Comparison of ENCODE assay signal across 32 mouse cellular contexts in the genomic region with DNA sequence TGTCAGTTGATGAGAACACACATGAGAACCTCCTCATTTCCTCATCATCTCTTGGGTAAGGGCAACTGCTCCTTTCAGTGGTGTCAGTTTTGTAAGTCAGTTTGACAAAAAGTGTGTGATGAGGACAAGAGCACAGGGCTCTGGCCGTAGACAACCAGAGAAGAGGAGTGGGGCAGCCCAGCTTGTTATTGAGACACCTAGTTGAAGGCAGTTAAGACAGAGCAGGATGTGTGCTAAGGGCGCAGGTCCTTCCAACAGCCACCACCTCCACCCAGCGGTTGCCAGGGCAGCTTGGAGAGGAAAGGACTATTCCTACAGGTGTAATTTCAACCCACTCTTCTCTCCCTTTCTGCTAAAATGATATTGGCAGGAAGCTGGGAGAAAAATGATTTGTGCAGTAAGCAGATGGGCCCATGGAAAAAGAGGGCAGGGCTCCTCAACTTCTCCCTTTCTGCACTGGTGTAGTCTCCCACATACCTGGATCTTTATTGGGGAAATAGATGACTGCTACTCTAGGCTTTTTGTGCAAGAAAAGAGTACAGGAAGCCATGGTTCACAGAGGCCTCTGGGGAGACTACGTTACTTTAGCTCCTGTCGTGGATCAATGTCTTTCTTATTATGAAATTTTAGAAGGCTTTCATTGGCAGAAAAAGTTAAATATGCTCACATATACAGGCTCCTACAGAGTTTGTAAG.
DNase-seq lines count a peak whose midpoint lies in the region; ATAC-seq lines count a peak whose summit lies in the region.
"Had no signal": no experiment of that assay in that cellular context is flagged by ENCODE, and none has a peak within 500 bp of the region (broad histone marks: within the 10 kb centered on the region; RNA-seq: fewer than 3 reads in every experiment).

No protein-coding gene starts in this region.

- H3K4me2 ChIP-seq in liver, embryonic 16.5 days (ENCODE audit: low read depth, low read length) = no peak overlapping the region
- H3K4me2 ChIP-seq in liver, embryonic 12.5 days = no peak overlapping the region
- H3K4me2 ChIP-seq: embryonic facial prominence, embryonic 15.5 days; forebrain, embryonic 12.5 days; heart, embryonic 13.5 days; hindbrain, embryonic 15.5 days; midbrain, embryonic 11.5 days; neural tube, embryonic 12.5 days had no signal

- 65% methylated on average over 5 of the region's 5 CpGs for WGBS in liver, embryonic 16.5 days (ENCODE audit: insufficient replicate concordance)
- WGBS in liver, embryonic 12.5 days (ENCODE audit: insufficient replicate concordance) = 71% methylated on average over 5 of the region's 5 CpGs

- ATAC-seq in frontal cortex, adult (ENCODE audit: low TSS enrichment) = peak; percentile 59; the same call in 1 of the 2 replicates
- ATAC-seq in liver, embryonic 16.5 days (ENCODE audit: low read depth) = peak; percentile 67
- ATAC-seq in liver, embryonic 12.5 days = no peak
- ATAC-seq in megakaryocyte, adult 5-6 weeks (ENCODE audit: poor library complexity, severe bottlenecking) = peak; percentile 96
- ATAC-seq: forebrain, postnatal 0 days; inflammation-experienced regulatory T-cells, adult 6 months; midbrain, embryonic 16.5 days had no signal

- no peaks in the 10 kb centered on the region for H3K27me3 ChIP-seq in liver, embryonic 16.5 days (ENCODE audit: control insufficient read depth, insufficient read depth, low read depth, low read length)
- no peaks in the 10 kb centered on the region for H3K27me3 ChIP-seq in liver, embryonic 12.5 days (replicated peaks)
- H3K27me3 ChIP-seq: embryonic facial prominence, embryonic 15.5 days; forebrain, embryonic 12.5 days; heart, embryonic 13.5 days; hindbrain, embryonic 15.5 days; neural tube, embryonic 12.5 days had no signal

- no peak overlapping the region for H3K9ac ChIP-seq in liver, embryonic 16.5 days (ENCODE audit: low read depth, low read length)
- H3K9ac ChIP-seq in liver, embryonic 12.5 days = no peak overlapping the region
- H3K9ac ChIP-seq: embryonic facial prominence, embryonic 15.5 days; forebrain, embryonic 12.5 days; forebrain, postnatal 0 days; heart, embryonic 13.5 days; hindbrain, embryonic 15.5 days; neural tube, embryonic 12.5 days had no signal

- H3K4me3 ChIP-seq in liver, embryonic 16.5 days (ENCODE audit: low read depth, low read length) = no peak overlapping the region
- no peak overlapping the region for H3K4me3 ChIP-seq in liver, embryonic 12.5 days
- H3K4me3 ChIP-seq: embryonic facial prominence, embryonic 10.5 days; embryonic facial prominence, embryonic 15.5 days; forebrain, embryonic 12.5 days; heart, adult 2 months; heart, embryonic 13.5 days; hindbrain, embryonic 10.5 days; hindbrain, embryonic 15.5 days; neural tube, embryonic 12.5 days had no signal

- no peaks in the 10 kb centered on the region; the same call in none of the 2 replicates for H3K4me1 ChIP-seq in liver, embryonic 16.5 days (ENCODE audit: control insufficient read depth, low read depth, low read length)
- H3K4me1 ChIP-seq in liver, embryonic 12.5 days = peaks cover 10% of the 10 kb centered on the region
- H3K4me1 ChIP-seq: embryonic facial prominence, embryonic 10.5 days; embryonic facial prominence, embryonic 15.5 days; hindbrain, embryonic 15.5 days; neural tube, embryonic 12.5 days had no signal

- no peak for DNase-seq in frontal cortex, postnatal 36 days (ENCODE audit: low spot score in 2 of 2)
- no peak for DNase-seq in urinary bladder, postnatal 4 days (ENCODE audit: low spot score in 2 of 2)
- no peak for DNase-seq in right cerebral cortex, postnatal 25 days
- DNase-seq in natural killer cell, adult 2 months (ENCODE audit: low spot score in 2 of 2) = no peak
- DNase-seq: adrenal gland, postnatal 14 days; cerebellum, adult 11-12 months; cerebellum, postnatal 10 days; forebrain, postnatal 0 days; gastrocnemius, postnatal 25 days; heart, adult 2 months; heart, postnatal 10 days; kidney, adult 2 months; kidney, postnatal 36 days; lung, adult 2 months; lung, postnatal 10 days; thymus, adult 18-20 months; thymus, postnatal 36 days had no signal

- H3K9me3 ChIP-seq in liver, embryonic 16.5 days (replicated peaks; ENCODE audit: control insufficient read depth, low read length) = no peaks in the 10 kb centered on the region
- no peaks in the 10 kb centered on the region for H3K9me3 ChIP-seq in liver, embryonic 12.5 days (replicated peaks)
- H3K9me3 ChIP-seq: embryonic facial prominence, embryonic 10.5 days; embryonic facial prominence, embryonic 15.5 days; forebrain, embryonic 12.5 days; heart, embryonic 13.5 days; hindbrain, embryonic 10.5 days; hindbrain, embryonic 15.5 days; neural tube, embryonic 12.5 days had no signal

- no peak overlapping the region for H3K27ac ChIP-seq in liver, embryonic 16.5 days (ENCODE audit: low read length)
- no peak overlapping the region for H3K27ac ChIP-seq in liver, embryonic 12.5 days
- H3K27ac ChIP-seq: embryonic facial prominence, embryonic 10.5 days; embryonic facial prominence, embryonic 15.5 days; forebrain, embryonic 12.5 days; heart, adult 2 months; heart, embryonic 13.5 days; hindbrain, embryonic 10.5 days; hindbrain, embryonic 15.5 days; macrophage; neural tube, embryonic 12.5 days had no signal

- no peaks in the 10 kb centered on the region for H3K36me3 ChIP-seq in liver, embryonic 16.5 days (ENCODE audit: control insufficient read depth, insufficient read depth)
- no peaks in the 10 kb centered on the region for H3K36me3 ChIP-seq in liver, embryonic 12.5 days
- H3K36me3 ChIP-seq: embryonic facial prominence, embryonic 10.5 days; embryonic facial prominence, embryonic 15.5 days; forebrain, embryonic 12.5 days; heart, embryonic 13.5 days; hindbrain, embryonic 10.5 days; hindbrain, embryonic 15.5 days; neural tube, embryonic 12.5 days had no signal
